Mouse (Mus musculus) midbrain, postnatal 0 days (tissue): ENCODE measurements around the gene Crtc3. TPM values are rescaled to one million over a fixed set of nuclear protein-coding genes. Genes with fewer than 3 reads are reported as not detected.

Experiments used
- ATAC-seq: fragments of 200-750 bp; cut with Nextera tagmentation; 2 replicates; pipeline ENCODE4 v1.8.0; 2017; ENCODE audit warnings: moderate number of reproducible peaks, mild to moderate bottlenecking, moderate TSS enrichment, moderate library complexity; ENCODE audit not compliant: low FRiP score
- DNase-seq: peaks from one replicate; pipeline ENCODE4 v3.0.0-alpha.2; 2015; ENCODE audit warnings: low spot score
- H3K27ac ChIP-seq: fragments of 300-500 bp; sonication (generic); 2 replicates; pipeline ENCODE4 v1.5.1; 2014; ENCODE audit warnings: low read depth, mild to moderate bottlenecking, low read length, mixed read lengths
- H3K27me3 ChIP-seq: fragments of 300-500 bp; sonication (generic); 2 replicates; pipeline ENCODE4 v1.6.1; 2014; ENCODE audit warnings: low read length, control low read depth, mixed read lengths; ENCODE audit not compliant: insufficient read depth
- H3K36me3 ChIP-seq: fragments of 300-500 bp; sonication (generic); 2 replicates; pipeline ENCODE4 v1.6.1; 2014; ENCODE audit warnings: low read length, control low read depth, mixed read lengths; ENCODE audit not compliant: insufficient read depth
- H3K4me1 ChIP-seq: fragments of 300-500 bp; sonication (generic); 2 replicates; pipeline ENCODE4 v1.6.1; 2014; ENCODE audit warnings: mild to moderate bottlenecking, control low read depth, antibody characterized with exemption, low read length, mixed read lengths; ENCODE audit not compliant: insufficient read depth
- H3K4me2 ChIP-seq: fragments of 300-500 bp; sonication (generic); 2 replicates; pipeline ENCODE4 v1.6.1; 2014; ENCODE audit warnings: low read depth, mild to moderate bottlenecking, low read length, mixed read lengths; ENCODE audit not compliant: poor library complexity, severe bottlenecking
- H3K4me3 ChIP-seq: fragments of 300-500 bp; sonication (generic); 2 replicates; pipeline ENCODE4 v1.5.1; 2014; ENCODE audit warnings: low read depth, mild to moderate bottlenecking, low read length, moderate library complexity
- H3K9ac ChIP-seq: fragments of 300-500 bp; sonication (generic); replicated peaks from 2 replicates; pipeline ENCODE4 v1.6.1; 2014; ENCODE audit warnings: mild to moderate bottlenecking, low read length, moderate library complexity, mixed read lengths; ENCODE audit not compliant: poor library complexity, severe bottlenecking
- H3K9me3 ChIP-seq: fragments of 300-500 bp; sonication (generic); 2 replicates; pipeline ENCODE4 v1.6.1; 2016; ENCODE audit warnings: low read length, control low read depth
- CTCF ChIP-seq: IDR thresholded peaks from 2 replicates; pipeline ENCODE4 v1.5.1; 2016; ENCODE audit warnings: antibody characterized with exemption, mild to moderate bottlenecking
- WGBS: fragments of 180-500 bp; shearing (Covaris S2); extraction: QIAGEN DNeasy Blood & Tissue Kit; methylation state at CpG from one replicate; pipeline ENCODE4 v1.1.7; 2014; 5-methylcytosine and 5-hydroxymethylcytosine counted together
- polyA plus RNA-seq: library from polyadenylated mRNA; unstranded; fragments of >200 nt; fragmentation: Nextera tagmentation; extraction: Ambion mirVana; gene quantifications from 2 replicates; pipeline ENCODE4 v1.2.1, GENCODE M21; 2015
- total RNA-seq: library from RNA; depleted of rRNA; stranded (reverse); fragments of >200 nt; gene quantifications from 2 replicates; pipeline ENCODE4 v1.2.3, GENCODE M21; 2014

Crtc3 gene
- total and polyA plus RNA-seq, 2 experiments from 2014 or later, result 12.9 to 13.0 TPM

- TF ChIP-seq CTCF, result no peak
- WGBS, result 92% methylated on average over 2 of the region's 2 CpGs
- H3K4me2 ChIP-seq, result no peak overlapping the region
- no peak overlapping the region for H3K27ac ChIP-seq
- no peak overlapping the region for H3K4me3 ChIP-seq
- H3K4me1 ChIP-seq, result no peaks in the 10 kb centered on the region
- no peaks in the 10 kb centered on the region for H3K9me3 ChIP-seq
- H3K9ac ChIP-seq, result no peak overlapping the region
- DNase-seq (no peak), ATAC-seq (no peak)
- no peaks in the 10 kb centered on the region for H3K27me3 ChIP-seq
- H3K36me3 ChIP-seq, result peaks cover 38% of the 10 kb centered on the region
Measured at GRCm38 (mm10) chr7:80719038-80719437, 30.4 kb upstream of the Crtc3 start.

- peaks cover 36% of the 10 kb centered on the region for H3K36me3 ChIP-seq
- no peaks in the 10 kb centered on the region for H3K4me1 ChIP-seq
- no peak overlapping the region for H3K4me2 ChIP-seq
- H3K27me3 ChIP-seq, result no peaks in the 10 kb centered on the region
- H3K9me3 ChIP-seq, result no peaks in the 10 kb centered on the region
- no peak overlapping the region for H3K9ac ChIP-seq
- ATAC-seq (no peak), DNase-seq (no peak)
- H3K4me3 ChIP-seq, result no peak overlapping the region
- no peak overlapping the region; the same call in 1 of the 2 replicates for H3K27ac ChIP-seq
- no peak for TF ChIP-seq CTCF
- WGBS, result 69% methylated on average over 8 of the region's 8 CpGs
Measured at GRCm38 (mm10) chr7:80718471-80718870, 29.8 kb upstream of the Crtc3 start.

- no peak for ATAC-seq
- Histone ChIP-seq H3K9ac (no peak overlapping the region), H3K4me1 (no peaks in the 10 kb centered on the region), H3K4me2 (no peak overlapping the region), H3K4me3 (no peak overlapping the region), H3K27ac (no peak overlapping the region), H3K9me3 (no peaks in the 10 kb centered on the region), H3K36me3 (peaks cover 37% of the 10 kb centered on the region), H3K27me3 (no peaks in the 10 kb centered on the region)
- WGBS, result 91% methylated on average over 9 of the region's 9 CpGs
- no peak for DNase-seq
- no peak for TF ChIP-seq CTCF
Measured at GRCm38 (mm10) chr7:80716758-80717157, 28.1 kb upstream of the Crtc3 start.

GRCm38 (mm10) chr7:80715306-80715705 lies 26.6 kb upstream of the Crtc3 start:
- H3K9ac ChIP-seq, result no peak overlapping the region
- H3K9me3 ChIP-seq, result no peaks in the 10 kb centered on the region
- no peak overlapping the region for H3K4me3 ChIP-seq
- no peak overlapping the region for H3K4me2 ChIP-seq
- H3K27me3 ChIP-seq, result no peaks in the 10 kb centered on the region
- no peak for TF ChIP-seq CTCF
- ATAC-seq (no peak), DNase-seq (no peak)
- H3K36me3 ChIP-seq, result peaks cover 38% of the 10 kb centered on the region
- no peak overlapping the region for H3K27ac ChIP-seq
- H3K4me1 ChIP-seq, result no peaks in the 10 kb centered on the region
- 86% methylated on average over 7 of the region's 7 CpGs for WGBS

- H3K4me1 ChIP-seq, result no peaks in the 10 kb centered on the region
- H3K9me3 ChIP-seq, result no peaks in the 10 kb centered on the region
- H3K36me3 ChIP-seq, result peaks cover 33% of the 10 kb centered on the region
- H3K9ac ChIP-seq, result no peak overlapping the region
- 89% methylated on average over 8 of the region's 8 CpGs for WGBS
- H3K27ac ChIP-seq, result no peak overlapping the region
- no peaks in the 10 kb centered on the region for H3K27me3 ChIP-seq
- TF ChIP-seq CTCF, result no peak
- no peak overlapping the region for H3K4me2 ChIP-seq
- no peak for DNase-seq
- no peak overlapping the region for H3K4me3 ChIP-seq
- no peak for ATAC-seq
Measured at GRCm38 (mm10) chr7:80711496-80711895, 22.8 kb upstream of the Crtc3 start.

- 94% methylated on average over 7 of the region's 7 CpGs for WGBS
- ATAC-seq, result no peak
- H3K27ac ChIP-seq, result no peak overlapping the region
- H3K27me3 ChIP-seq, result no peaks in the 10 kb centered on the region
- peaks cover 24% of the 10 kb centered on the region for H3K36me3 ChIP-seq
- DNase-seq, result no peak
- no peak for TF ChIP-seq CTCF
- no peak overlapping the region for H3K4me2 ChIP-seq
- no peaks in the 10 kb centered on the region for H3K4me1 ChIP-seq
- no peaks in the 10 kb centered on the region for H3K9me3 ChIP-seq
- H3K4me3 ChIP-seq, result no peak overlapping the region
- H3K9ac ChIP-seq, result no peak overlapping the region
Measured at GRCm38 (mm10) chr7:80710333-80710732, 21.7 kb upstream of the Crtc3 start.
